Mouse (Mus musculus): ENCODE measurements around the gene Sergef. TPM values are rescaled to one million over a fixed set of nuclear protein-coding genes. Genes with fewer than 3 reads are reported as not detected.
A peak's percentile ranks its signal among the peaks of the same experiment; 100 is the strongest.

Sergef gene
- total RNA-seq, 2 experiments from 2014 or later, result 57.3 to 61.3 TPM

GRCm38 (mm10) chr7:46623979-46624378, 15.6 kb downstream of the Sergef start:
- intact Hi-C loops (cut with DNase I), result no loop called here
- no peak for DNase-seq (ENCODE audit: extremely low spot score in 1 of 2, low spot score in 2 of 2)

- intact Hi-C loops (cut with DNase I), result no loop called here
- DNase-seq (ENCODE audit: extremely low spot score in 1 of 2, low spot score in 2 of 2), result no peak
These were observed 21.0 kb downstream of the Sergef start for GRCm38 (mm10) chr7:46618416-46619110.

GRCm38 (mm10) chr7:46616429-46617005, 23.1 kb downstream of the Sergef start:
- DNase-seq (ENCODE audit: extremely low spot score in 1 of 2, low spot score in 2 of 2), result no peak
- intact Hi-C loops (cut with DNase I), result no loop called here

GRCm38 (mm10) chr7:46615256-46615977, 24.2 kb downstream of the Sergef start:
- intact Hi-C loops (cut with DNase I), result no loop called here

GRCm38 (mm10) chr7:46614263-46614662, 25.3 kb downstream of the Sergef start:
- DNase-seq (ENCODE audit: extremely low spot score in 1 of 2, low spot score in 2 of 2), result no peak
- intact Hi-C loops (cut with DNase I), result no loop called here

More at GRCm38 (mm10) chr7:46615256-46615977, 24.2 kb downstream of the Sergef start:
- no peak for DNase-seq (ENCODE audit: extremely low spot score in 1 of 2, low spot score in 2 of 2)

GRCm38 (mm10) chr7:46613091-46613490, 26.5 kb downstream of the Sergef start:
- intact Hi-C loops (cut with DNase I), result no loop called here
- DNase-seq (ENCODE audit: extremely low spot score in 1 of 2, low spot score in 2 of 2), result no peak

- intact Hi-C loops (cut with DNase I), result no loop called here
- DNase-seq (ENCODE audit: extremely low spot score in 1 of 2, low spot score in 2 of 2), result no peak
These were observed 27.1 kb downstream of the Sergef start for GRCm38 (mm10) chr7:46612421-46612937.

- no peak for DNase-seq (ENCODE audit: extremely low spot score in 1 of 2, low spot score in 2 of 2)
- intact Hi-C loops (cut with DNase I), result no loop called here
These were observed 27.6 kb downstream of the Sergef start for GRCm38 (mm10) chr7:46611970-46612369.

- intact Hi-C loops (cut with DNase I), result loop anchor here (10.0 kb wide), 1 partner anchor 515 kb away; no protein-coding TSS in a partner anchor
- no peak for DNase-seq (ENCODE audit: extremely low spot score in 1 of 2, low spot score in 2 of 2)
These were observed 30.3 kb downstream of the Sergef start for GRCm38 (mm10) chr7:46609317-46609716.

- intact Hi-C loops (cut with DNase I), result loop anchor here (1.0 to 10.0 kb wide), 3 partner anchors 214 to 513 kb away; no protein-coding TSS in a partner anchor
- peak; percentile 73 to 77 for DNase-seq (ENCODE audit: extremely low spot score in 1 of 2, low spot score in 2 of 2)
These were observed 32.1 kb downstream of the Sergef start for GRCm38 (mm10) chr7:46607428-46608055.

- intact Hi-C loops (cut with DNase I), result loop anchor here (1.0 to 10.0 kb wide), 3 partner anchors 214 to 512 kb away; no protein-coding TSS in a partner anchor
- DNase-seq (ENCODE audit: extremely low spot score in 1 of 2, low spot score in 2 of 2), result no peak
These were observed 32.6 kb downstream of the Sergef start for GRCm38 (mm10) chr7:46607031-46607426.

- DNase-seq (ENCODE audit: extremely low spot score in 1 of 2, low spot score in 2 of 2), result peak; percentile 59 to 85
- intact Hi-C loops (cut with DNase I), result loop anchor here (1.0 to 10.0 kb wide), 3 partner anchors 213 to 512 kb away; no protein-coding TSS in a partner anchor
These were observed 33.1 kb downstream of the Sergef start for GRCm38 (mm10) chr7:46606391-46607030.

GRCm38 (mm10) chr7:46603051-46603450, 36.6 kb downstream of the Sergef start:
- peak in 1 of 2 experiments; percentile 59 for DNase-seq (ENCODE audit: extremely low spot score in 1 of 2, low spot score in 2 of 2)
- intact Hi-C loops (cut with DNase I), result loop anchor here (10.0 kb wide), 1 partner anchor 508 kb away; no protein-coding TSS in a partner anchor

- intact Hi-C loops (cut with DNase I), result loop anchor here (10.0 kb wide), 1 partner anchor 507 kb away; no protein-coding TSS in a partner anchor
- DNase-seq (ENCODE audit: extremely low spot score in 1 of 2, low spot score in 2 of 2), result peak; percentile 49 to 73
These were observed 37.5 kb downstream of the Sergef start for GRCm38 (mm10) chr7:46602079-46602478.

GRCm38 (mm10) chr7:46601097-46601496, 38.5 kb downstream of the Sergef start:
- intact Hi-C loops (cut with DNase I), result loop anchor here (10.0 kb wide), 1 partner anchor 506 kb away; no protein-coding TSS in a partner anchor
- peak in 1 of 2 experiments; percentile 48 for DNase-seq (ENCODE audit: extremely low spot score in 1 of 2, low spot score in 2 of 2)

GRCm38 (mm10) chr7:46597006-46597405, 42.6 kb downstream of the Sergef start:
- intact Hi-C loops (cut with DNase I), result no loop called here
- no peak for DNase-seq (ENCODE audit: extremely low spot score in 1 of 2, low spot score in 2 of 2)

GRCm38 (mm10) chr7:46591546-46591945, 48.1 kb downstream of the Sergef start:
- intact Hi-C loops (cut with DNase I), result no loop called here

GRCm38 (mm10) chr7:46589181-46589580, 50.4 kb downstream of the Sergef start:
- no peak for DNase-seq (ENCODE audit: extremely low spot score in 1 of 2, low spot score in 2 of 2)
- intact Hi-C loops (cut with DNase I), result no loop called here

More at GRCm38 (mm10) chr7:46591546-46591945, 48.1 kb downstream of the Sergef start:
- no peak for DNase-seq (ENCODE audit: extremely low spot score in 1 of 2, low spot score in 2 of 2)

All from left cerebral cortex, postnatal 10 days (tissue).